Mouse (Mus musculus): ENCODE measurements around the gene Etnk2. TPM values are rescaled to one million over a fixed set of nuclear protein-coding genes. Genes with fewer than 3 reads are reported as not detected.

Gene Etnk2
- polyA plus RNA-seq, 1 experiment from 2014 or later: 3.4 TPM

DNA sequence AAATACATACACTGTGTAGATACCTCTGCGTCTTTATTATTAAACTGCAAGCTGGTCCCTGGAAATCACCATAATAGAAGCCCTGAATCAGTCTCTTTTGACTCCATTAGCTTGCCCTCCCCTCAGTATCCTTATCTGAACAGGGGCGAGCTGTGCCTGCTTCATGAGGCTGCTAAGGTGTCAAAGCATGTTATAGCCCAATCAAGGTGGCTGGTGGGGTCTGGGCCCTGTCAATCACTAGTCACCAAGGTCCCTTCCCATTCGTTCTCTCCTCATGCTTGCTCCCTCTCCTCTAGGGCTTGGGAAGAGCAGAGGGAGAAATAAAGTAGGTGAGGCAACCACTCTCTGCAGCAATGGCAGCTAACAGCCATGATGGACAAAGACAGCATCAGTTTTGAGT lies 16.1 kb upstream of the Etnk2 start:
- no peak for ATAC-seq (ENCODE audit: low read depth)
- Histone ChIP-seq H3K9me3 (ENCODE audit: control insufficient read depth, low read length) (no peaks in the 10 kb centered on the region), H3K4me3 (ENCODE audit: low read length) (no peak overlapping the region), H3K27me3 (ENCODE audit: control insufficient read depth, insufficient read depth, low read depth, low read length) (no peaks in the 10 kb centered on the region), H3K4me1 (replicated peaks; ENCODE audit: control insufficient read depth, insufficient read depth, low read length) (no peaks in the 10 kb centered on the region), H3K36me3 (ENCODE audit: control insufficient read depth, insufficient read depth, low read length) (no peaks in the 10 kb centered on the region), H3K27ac (ENCODE audit: low read length) (no peak overlapping the region), H3K4me2 (ENCODE audit: low read depth, low read length) (no peak overlapping the region), H3K9ac (ENCODE audit: low read length) (no peak overlapping the region)
- WGBS: 75% methylated on average over 3 of the region's 3 CpGs

DNA sequence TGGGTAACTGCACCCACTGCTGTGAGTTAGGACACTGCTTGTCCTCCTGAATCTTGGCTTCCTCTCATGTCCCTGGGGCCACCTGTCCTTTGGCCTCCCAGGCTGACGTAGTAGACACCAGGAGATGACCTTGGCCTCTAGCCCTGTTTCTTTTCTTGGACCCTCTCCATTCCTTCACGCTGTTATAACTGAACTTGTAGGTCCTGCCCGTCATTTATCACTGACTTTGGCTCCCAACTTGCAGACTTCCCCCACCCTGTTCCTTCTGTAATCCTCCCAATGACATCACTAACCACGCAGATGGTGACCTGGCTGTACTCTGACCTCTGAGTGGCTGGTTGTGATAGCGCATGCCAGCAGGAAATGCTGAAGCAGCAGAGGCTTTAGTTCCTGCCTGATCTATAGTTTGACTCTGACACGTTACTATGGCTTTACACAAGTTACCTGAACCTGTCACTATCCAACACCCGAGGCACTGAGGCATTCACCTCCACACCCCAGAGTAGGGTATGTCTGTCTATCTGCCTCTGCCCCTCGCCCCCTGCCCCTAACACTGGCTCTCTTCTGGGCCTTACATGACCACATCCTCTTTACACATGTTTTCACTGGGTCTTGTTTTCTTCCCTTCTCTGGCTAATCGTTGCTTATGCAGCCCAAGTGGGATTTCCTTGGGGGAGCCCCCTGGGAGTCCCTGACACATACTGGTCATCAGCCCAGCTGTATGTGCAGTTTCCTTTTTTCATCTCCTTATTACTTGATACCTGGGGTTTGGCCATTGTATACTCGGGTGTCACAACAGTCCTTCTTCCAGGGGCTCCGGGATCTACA lies 15.5 kb upstream of the Etnk2 start:
- no peaks in the 10 kb centered on the region for H3K4me1 ChIP-seq (replicated peaks; ENCODE audit: control insufficient read depth, insufficient read depth, low read length)
- no peaks in the 10 kb centered on the region for H3K27me3 ChIP-seq (ENCODE audit: control insufficient read depth, insufficient read depth, low read depth, low read length)
- no peak overlapping the region for H3K4me2 ChIP-seq (ENCODE audit: low read depth, low read length)
- H3K27ac ChIP-seq (ENCODE audit: low read length): no peak overlapping the region
- H3K4me3 ChIP-seq (ENCODE audit: low read length): no peak overlapping the region
- no peak overlapping the region for H3K9ac ChIP-seq (ENCODE audit: low read length)
- 53% methylated on average over 11 of the region's 11 CpGs for WGBS
- no peaks in the 10 kb centered on the region for H3K36me3 ChIP-seq (ENCODE audit: control insufficient read depth, insufficient read depth, low read length)
- ATAC-seq (ENCODE audit: low read depth): no peak
- H3K9me3 ChIP-seq (ENCODE audit: control insufficient read depth, low read length): no peaks in the 10 kb centered on the region

- Histone ChIP-seq H3K27me3 (ENCODE audit: control insufficient read depth, insufficient read depth, low read depth, low read length) (no peaks in the 10 kb centered on the region), H3K4me1 (replicated peaks; ENCODE audit: control insufficient read depth, insufficient read depth, low read length) (no peaks in the 10 kb centered on the region), H3K9ac (ENCODE audit: low read length) (no peak within 1 kb of the TSS), H3K36me3 (ENCODE audit: control insufficient read depth, insufficient read depth, low read length) (no peaks in the 10 kb centered on the region), H3K27ac (ENCODE audit: low read length) (no peak within 1 kb of the TSS), H3K4me3 (ENCODE audit: low read length) (no peak within 1 kb of the TSS), H3K9me3 (ENCODE audit: control insufficient read depth, low read length) (no peaks in the 10 kb centered on the region), H3K4me2 (ENCODE audit: low read depth, low read length) (no peak within 1 kb of the TSS)
- WGBS: 95% methylated on average over 1 of the region's 1 CpGs
- no peak for ATAC-seq (ENCODE audit: low read depth)
These were observed 13.2 kb upstream of the Etnk2 start, which contains the start of gene Ren1 for GRCm38 (mm10) chr1:133350210-133350609. TSS of gene Ren1 (plus strand) at chr1:133350510.

DNA sequence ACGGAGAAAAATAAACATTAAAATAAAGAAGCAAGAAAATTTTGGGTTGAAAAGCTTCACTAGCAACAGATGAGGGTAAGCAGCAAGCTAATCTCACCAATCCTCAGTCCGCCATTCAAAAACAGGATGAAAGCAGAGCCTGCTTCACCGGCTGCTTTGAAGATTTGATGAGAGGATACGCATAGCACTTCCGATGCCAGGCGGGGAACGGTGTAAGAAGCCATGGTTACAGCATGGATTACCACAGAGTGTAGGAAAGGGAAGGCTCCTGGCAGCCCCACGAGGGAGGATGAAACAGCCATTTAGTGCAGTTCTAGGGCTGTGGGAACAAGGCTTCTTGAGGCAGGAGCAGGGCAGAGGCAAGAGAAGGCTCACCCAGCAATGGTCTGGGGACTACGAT lies 11.6 kb upstream of the Etnk2 start:
- Histone ChIP-seq H3K4me2 (ENCODE audit: low read depth, low read length) (no peak overlapping the region), H3K27ac (ENCODE audit: low read length) (no peak overlapping the region), H3K27me3 (ENCODE audit: control insufficient read depth, insufficient read depth, low read depth, low read length) (no peaks in the 10 kb centered on the region; the same call in 1 of the 2 replicates), H3K9ac (ENCODE audit: low read length) (no peak overlapping the region), H3K4me3 (ENCODE audit: low read length) (no peak overlapping the region), H3K9me3 (ENCODE audit: control insufficient read depth, low read length) (no peaks in the 10 kb centered on the region), H3K36me3 (ENCODE audit: control insufficient read depth, insufficient read depth, low read length) (no peaks in the 10 kb centered on the region), H3K4me1 (replicated peaks; ENCODE audit: control insufficient read depth, insufficient read depth, low read length) (peaks cover 3% of the 10 kb centered on the region; the same call in 1 of the 2 replicates)
- WGBS: 43% methylated on average over 9 of the region's 9 CpGs
- no peak for ATAC-seq (ENCODE audit: low read depth)

- peak; percentile 29; the same call in 1 of the 2 replicates for ATAC-seq (ENCODE audit: low read depth)
- no peak overlapping the region for H3K27ac ChIP-seq (ENCODE audit: low read length)
- peaks cover 3% of the 10 kb centered on the region; the same call in 1 of the 2 replicates for H3K4me1 ChIP-seq (replicated peaks; ENCODE audit: control insufficient read depth, insufficient read depth, low read length)
- H3K9me3 ChIP-seq (ENCODE audit: control insufficient read depth, low read length): no peaks in the 10 kb centered on the region
- H3K27me3 ChIP-seq (ENCODE audit: control insufficient read depth, insufficient read depth, low read depth, low read length): no peaks in the 10 kb centered on the region; the same call in 1 of the 2 replicates
- no peaks in the 10 kb centered on the region for H3K36me3 ChIP-seq (ENCODE audit: control insufficient read depth, insufficient read depth, low read length)
- WGBS: 33% methylated on average over 12 of the region's 12 CpGs
- H3K4me3 ChIP-seq (ENCODE audit: low read length): no peak overlapping the region
- H3K4me2 ChIP-seq (ENCODE audit: low read depth, low read length): no peak overlapping the region
- H3K9ac ChIP-seq (ENCODE audit: low read length): no peak overlapping the region
These were observed 10.0 kb upstream of the Etnk2 start for GRCm38 (mm10) chr1:133353371-133353809.

DNA sequence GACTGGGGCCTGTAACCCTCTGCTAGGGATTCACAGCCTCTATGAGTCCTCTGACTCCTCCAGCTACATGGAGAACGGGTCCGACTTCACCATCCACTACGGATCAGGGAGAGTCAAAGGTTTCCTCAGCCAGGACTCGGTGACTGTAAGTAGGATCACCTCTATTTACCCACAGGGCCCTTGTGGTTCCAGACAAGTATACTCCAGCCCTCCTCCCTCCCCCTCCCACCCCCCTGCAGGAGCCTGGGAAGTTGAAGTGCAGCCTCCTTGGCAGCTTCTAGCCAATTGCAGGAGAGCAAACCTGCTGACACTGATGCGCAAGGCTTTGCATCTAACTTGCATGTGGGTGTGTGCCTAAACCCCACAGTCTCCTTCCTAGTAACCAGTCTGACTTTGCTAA lies 7.9 kb upstream of the Etnk2 start:
- no peak overlapping the region for H3K4me2 ChIP-seq (ENCODE audit: low read depth, low read length)
- no peaks in the 10 kb centered on the region for H3K9me3 ChIP-seq (ENCODE audit: control insufficient read depth, low read length)
- peaks cover 3% of the 10 kb centered on the region; the same call in 1 of the 2 replicates for H3K4me1 ChIP-seq (replicated peaks; ENCODE audit: control insufficient read depth, insufficient read depth, low read length)
- peak; percentile 74 for ATAC-seq (ENCODE audit: low read depth)
- H3K27me3 ChIP-seq (ENCODE audit: control insufficient read depth, insufficient read depth, low read depth, low read length): no peaks in the 10 kb centered on the region; the same call in 1 of the 2 replicates
- H3K4me3 ChIP-seq (ENCODE audit: low read length): no peak overlapping the region
- H3K27ac ChIP-seq (ENCODE audit: low read length): no peak overlapping the region
- H3K9ac ChIP-seq (ENCODE audit: low read length): no peak overlapping the region
- H3K36me3 ChIP-seq (ENCODE audit: control insufficient read depth, insufficient read depth, low read length): no peaks in the 10 kb centered on the region
- 36% methylated on average over 5 of the region's 5 CpGs for WGBS

GRCm38 (mm10) chr1:133355912-133356311 lies 7.5 kb upstream of the Etnk2 start:
- no peak overlapping the region for H3K9ac ChIP-seq (ENCODE audit: low read length)
- no peak overlapping the region for H3K27ac ChIP-seq (ENCODE audit: low read length)
- no peak; the same call in 1 of the 2 replicates for ATAC-seq (ENCODE audit: low read depth)
- H3K4me2 ChIP-seq (ENCODE audit: low read depth, low read length): no peak overlapping the region
- H3K4me3 ChIP-seq (ENCODE audit: low read length): no peak overlapping the region
- H3K36me3 ChIP-seq (ENCODE audit: control insufficient read depth, insufficient read depth, low read length): no peaks in the 10 kb centered on the region
- no peaks in the 10 kb centered on the region; the same call in 1 of the 2 replicates for H3K27me3 ChIP-seq (ENCODE audit: control insufficient read depth, insufficient read depth, low read depth, low read length)
- H3K4me1 ChIP-seq (replicated peaks; ENCODE audit: control insufficient read depth, insufficient read depth, low read length): peaks cover 3% of the 10 kb centered on the region; the same call in 1 of the 2 replicates
- H3K9me3 ChIP-seq (ENCODE audit: control insufficient read depth, low read length): no peaks in the 10 kb centered on the region
- 32% methylated on average over 15 of the region's 15 CpGs for WGBS

DNA sequence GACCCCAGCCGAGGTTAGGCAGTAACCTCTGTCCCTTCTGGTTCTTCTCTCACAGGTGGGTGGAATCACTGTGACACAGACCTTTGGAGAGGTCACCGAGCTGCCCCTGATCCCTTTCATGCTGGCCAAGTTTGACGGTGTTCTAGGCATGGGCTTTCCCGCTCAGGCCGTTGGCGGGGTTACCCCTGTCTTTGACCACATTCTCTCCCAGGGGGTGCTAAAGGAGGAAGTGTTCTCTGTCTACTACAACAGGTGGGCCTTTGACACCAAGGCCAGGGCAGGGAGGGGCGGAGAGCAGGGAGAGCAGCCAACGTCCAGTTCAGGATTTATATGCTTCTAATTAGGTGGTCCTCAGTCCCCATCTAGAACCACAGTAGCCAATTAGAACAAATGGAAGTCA lies 7.0 kb upstream of the Etnk2 start:
- Histone ChIP-seq H3K4me2 (ENCODE audit: low read depth, low read length) (no peak overlapping the region), H3K9me3 (ENCODE audit: control insufficient read depth, low read length) (no peaks in the 10 kb centered on the region), H3K9ac (ENCODE audit: low read length) (no peak overlapping the region), H3K4me1 (replicated peaks; ENCODE audit: control insufficient read depth, insufficient read depth, low read length) (peaks cover 3% of the 10 kb centered on the region; the same call in 1 of the 2 replicates), H3K4me3 (ENCODE audit: low read length) (no peak overlapping the region), H3K27ac (ENCODE audit: low read length) (no peak overlapping the region), H3K27me3 (ENCODE audit: control insufficient read depth, insufficient read depth, low read depth, low read length) (no peaks in the 10 kb centered on the region; the same call in 1 of the 2 replicates), H3K36me3 (ENCODE audit: control insufficient read depth, insufficient read depth, low read length) (no peaks in the 10 kb centered on the region)
- ATAC-seq (ENCODE audit: low read depth): no peak
- 38% methylated on average over 8 of the region's 8 CpGs for WGBS

DNA sequence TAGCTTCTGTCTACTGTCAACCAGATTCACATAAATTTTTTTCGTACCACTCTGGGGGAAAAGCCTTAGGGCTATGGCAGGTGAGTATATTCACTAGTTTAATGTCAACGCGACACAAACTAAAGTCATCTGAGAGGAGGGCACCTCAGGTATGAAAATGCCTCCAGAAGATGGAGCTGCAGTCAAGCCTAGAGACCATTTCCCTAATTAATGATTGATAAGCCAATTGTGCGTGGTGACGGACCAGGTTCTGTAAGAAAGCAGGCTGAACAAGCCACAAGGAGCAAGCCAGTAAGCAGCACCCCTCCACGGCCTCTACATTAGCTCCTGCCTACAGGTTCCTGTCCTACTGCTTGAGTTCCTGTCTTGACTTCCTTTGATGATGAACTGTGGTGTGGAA lies 2.4 kb upstream of the Etnk2 start:
- 87% methylated on average over 6 of the region's 6 CpGs for WGBS
- no peak overlapping the region for H3K4me3 ChIP-seq (ENCODE audit: low read length)
- no peak overlapping the region for H3K4me2 ChIP-seq (ENCODE audit: low read depth, low read length)
- ATAC-seq (ENCODE audit: low read depth): no peak
- H3K27me3 ChIP-seq (ENCODE audit: control insufficient read depth, insufficient read depth, low read depth, low read length): peaks cover 6% of the 10 kb centered on the region; the same call in 1 of the 2 replicates
- peaks cover 11% of the 10 kb centered on the region for H3K4me1 ChIP-seq (replicated peaks; ENCODE audit: control insufficient read depth, insufficient read depth, low read length)
- H3K9ac ChIP-seq (ENCODE audit: low read length): no peak overlapping the region
- no peaks in the 10 kb centered on the region for H3K9me3 ChIP-seq (ENCODE audit: control insufficient read depth, low read length)
- H3K36me3 ChIP-seq (ENCODE audit: control insufficient read depth, insufficient read depth, low read length): no peaks in the 10 kb centered on the region
- H3K27ac ChIP-seq (ENCODE audit: low read length): no peak overlapping the region

Measured in lung, embryonic 16.5 days (tissue).